Mouse (Mus musculus) thymus, adult 2 months (tissue): ENCODE results near the gene Lmna.

Source experiments
- CTCF ChIP-seq: fragments of 200-500 bp; IDR thresholded peaks from 2 replicates; pipeline ENCODE4 v1.5.1; 2012; ENCODE audit warnings: mild to moderate bottlenecking, control low read depth, low read length, moderate library complexity, borderline replicate concordance; ENCODE audit not compliant: control insufficient read depth, poor library complexity, insufficient read depth; ENCODE audit errors: extremely low read depth
- POLR2A ChIP-seq: fragments of 200-500 bp; IDR thresholded peaks from 2 replicates; pipeline ENCODE4 v1.6.1; 2012; ENCODE audit warnings: mild to moderate bottlenecking, low read length, control low read depth, moderate library complexity; ENCODE audit not compliant: control insufficient read depth, poor library complexity, insufficient read depth; ENCODE audit errors: extremely low read depth

DNA sequence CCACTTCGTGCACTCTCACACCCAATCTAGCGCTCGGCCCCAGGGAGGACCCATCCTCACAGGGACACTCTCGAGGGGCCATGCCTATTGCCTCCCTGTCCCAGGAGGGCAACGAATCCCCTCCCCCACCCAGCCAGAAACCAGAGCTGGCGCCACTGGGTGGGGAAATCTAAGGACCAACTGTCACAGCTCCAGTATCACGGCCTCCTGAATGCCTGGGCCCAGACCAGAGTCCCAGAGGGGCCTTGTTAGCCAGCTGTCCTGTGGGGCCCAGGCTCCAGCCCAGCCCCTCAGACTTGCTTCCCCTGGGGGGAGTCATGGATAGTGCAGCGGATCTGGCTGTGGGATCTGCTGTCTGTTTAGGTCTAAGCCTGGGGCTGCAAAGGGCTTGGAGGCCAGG, 17.8 kb upstream of the Lmna start:
- TF ChIP-seq CTCF = no peak
- no peak for TF ChIP-seq POLR2A
